Mouse (Mus musculus) heart, postnatal 10 days (tissue): Measurements from ENCODE around the gene Notch2. TPM values are rescaled to one million over a fixed set of nuclear protein-coding genes. Genes with fewer than 3 reads are reported as not detected.

Source experiments
- DNase-seq, 2 experiments: peaks; one replicate each; pipeline ENCODE4 v3.0.0; 2021
- intact Hi-C: fragments of 180-260 bp; cut with DNase I; formaldehyde crosslinking; loops from one replicate; pipeline ENCODE4 v1.15.1; 2025
- total RNA-seq, 2 experiments: library from RNA; stranded (reverse); gene quantifications; 2 replicates each; pipeline ENCODE4 v1.2.3; 2021

Notch2 gene
- 10 to 100 TPM; 28.2 to 31.0 TPM for total RNA-seq

DNA sequence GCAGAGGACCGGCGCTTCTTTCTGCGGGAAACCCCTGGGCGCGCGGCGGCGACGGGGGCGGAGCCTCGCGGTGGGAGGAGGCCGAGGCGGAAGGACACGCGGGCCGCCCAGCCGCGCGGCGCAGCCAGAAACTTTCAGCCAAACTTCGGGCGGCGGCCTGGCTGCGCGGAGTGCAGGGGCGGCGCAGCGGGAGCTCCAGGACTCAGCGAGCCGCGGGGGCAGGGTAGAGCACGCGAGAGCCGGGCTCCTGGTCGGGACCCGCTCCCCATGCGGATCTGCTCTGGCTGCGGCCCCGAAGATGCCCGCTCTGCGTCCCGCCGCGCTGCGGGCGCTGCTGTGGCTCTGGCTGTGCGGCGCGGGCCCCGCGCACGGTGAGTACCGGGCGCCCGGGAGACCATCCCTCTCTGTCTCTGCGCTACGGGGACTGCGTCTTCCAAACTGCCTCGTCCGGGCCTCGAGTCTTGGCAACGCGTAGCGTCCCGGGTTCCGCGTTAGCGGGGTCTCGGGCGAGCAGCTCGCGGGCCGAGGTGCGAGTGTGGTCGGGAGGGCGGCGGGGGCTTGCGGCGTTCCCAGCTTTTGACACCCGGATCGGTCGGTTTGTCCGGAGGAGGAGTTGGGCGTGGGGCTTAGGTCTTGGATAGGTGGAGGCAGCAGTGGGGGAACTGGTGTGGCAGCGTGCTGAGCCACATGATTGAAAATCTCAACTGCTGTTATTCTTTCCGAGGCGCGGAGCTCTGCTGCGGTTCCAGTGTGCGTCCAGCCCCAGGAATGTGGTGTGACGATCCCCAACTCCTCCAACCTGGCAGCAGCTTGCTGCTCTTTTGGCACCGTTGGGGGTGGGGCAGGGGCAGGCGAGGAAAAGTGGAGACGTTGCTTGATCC is at the start of gene Notch2:
Notch2 (plus strand) TSS at position 127 of the 881 bp plus-strand sequence.
- peak; percentile 97 for DNase-seq
- intact Hi-C loops, result loop anchor here (2.0 to 10.0 kb wide), 4 partner anchors 59 to 329 kb away; no protein-coding TSS in a partner anchor

DNA sequence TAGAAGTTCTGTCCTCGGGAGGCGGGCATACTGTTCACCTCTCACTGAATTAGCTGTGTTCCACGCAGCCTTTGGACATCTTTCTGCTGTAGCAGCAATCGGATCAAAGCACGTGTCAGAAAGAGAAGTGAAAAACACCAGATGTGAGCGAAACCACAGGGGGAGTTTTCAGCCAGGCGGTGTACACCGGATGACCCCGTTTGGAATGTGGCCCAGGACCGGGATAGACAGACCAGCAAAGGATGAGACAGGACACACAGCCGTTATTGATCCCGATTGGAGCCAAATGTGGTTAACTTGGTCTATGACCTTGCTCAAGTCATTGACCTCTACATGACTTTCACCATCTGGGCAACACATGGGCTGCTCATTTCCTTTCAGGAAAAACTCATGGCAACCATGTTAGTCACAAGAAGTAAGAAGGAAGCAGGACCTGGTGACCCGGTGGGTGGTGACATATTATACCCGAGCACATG is 48.4 kb upstream of the Notch2 start:
- peak; percentile 35 to 52 for DNase-seq
- intact Hi-C loops, result no loop called here

DNA sequence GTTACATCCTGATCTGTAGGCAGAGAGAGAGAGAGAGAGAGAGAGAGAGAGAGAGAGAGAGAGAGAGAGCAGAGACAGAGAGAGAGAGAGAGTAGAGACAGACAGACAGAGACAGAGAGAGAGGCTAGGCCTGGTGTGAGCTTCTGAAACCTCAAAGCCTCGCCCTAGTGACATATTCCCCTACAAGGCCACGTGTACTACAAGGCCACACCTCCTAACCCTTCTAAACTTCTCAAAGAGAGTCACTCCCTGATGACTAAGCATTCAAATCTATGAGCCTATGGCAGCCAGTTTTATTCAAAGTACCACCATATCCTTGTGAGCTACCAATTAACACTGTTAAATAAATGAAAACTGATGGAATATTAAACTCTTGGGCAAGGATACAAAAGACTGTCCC is 45.7 kb upstream of the Notch2 start:
- intact Hi-C loops, result no loop called here
- no peak for DNase-seq

DNA sequence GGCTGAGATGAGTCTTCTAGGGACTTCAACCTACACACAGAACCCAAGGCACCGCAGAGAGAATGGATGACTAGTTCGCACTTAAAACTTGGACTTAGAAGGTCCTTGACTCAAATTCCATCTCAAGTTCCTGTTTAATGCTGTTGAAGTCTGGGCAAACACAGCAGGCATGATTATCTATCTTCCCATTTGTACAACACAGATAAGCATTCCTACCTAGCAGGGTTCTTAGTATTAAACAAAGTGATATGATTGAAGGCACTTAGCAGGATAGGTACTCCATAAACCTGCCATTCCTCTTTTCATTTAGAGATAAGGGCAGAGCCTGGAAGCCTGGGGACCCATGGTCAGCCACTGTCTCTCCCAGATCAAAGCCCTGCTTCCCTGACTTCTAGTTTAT is 45.1 kb upstream of the Notch2 start:
- intact Hi-C loops, result no loop called here
- DNase-seq, result no peak

DNA sequence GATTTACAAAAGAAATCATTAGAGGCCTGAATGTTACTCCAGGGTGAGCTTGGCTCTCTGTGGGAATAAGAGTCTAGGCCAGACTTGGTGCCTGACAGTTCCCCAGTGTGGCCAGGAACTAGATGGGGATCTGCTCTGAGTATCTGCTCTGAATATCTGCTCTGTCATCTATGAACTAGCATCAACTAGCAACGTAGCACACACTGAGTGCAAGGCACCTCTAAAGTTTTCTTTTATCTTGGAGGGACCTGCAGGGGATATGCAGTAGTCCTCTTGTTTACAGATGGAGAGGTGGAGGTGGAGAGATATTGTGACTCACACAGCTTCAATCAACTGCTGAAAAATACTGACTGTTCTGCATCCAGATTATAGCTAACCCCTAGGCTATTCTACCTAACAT is 44.3 kb upstream of the Notch2 start:
- DNase-seq, result no peak
- intact Hi-C loops, result no loop called here

DNA sequence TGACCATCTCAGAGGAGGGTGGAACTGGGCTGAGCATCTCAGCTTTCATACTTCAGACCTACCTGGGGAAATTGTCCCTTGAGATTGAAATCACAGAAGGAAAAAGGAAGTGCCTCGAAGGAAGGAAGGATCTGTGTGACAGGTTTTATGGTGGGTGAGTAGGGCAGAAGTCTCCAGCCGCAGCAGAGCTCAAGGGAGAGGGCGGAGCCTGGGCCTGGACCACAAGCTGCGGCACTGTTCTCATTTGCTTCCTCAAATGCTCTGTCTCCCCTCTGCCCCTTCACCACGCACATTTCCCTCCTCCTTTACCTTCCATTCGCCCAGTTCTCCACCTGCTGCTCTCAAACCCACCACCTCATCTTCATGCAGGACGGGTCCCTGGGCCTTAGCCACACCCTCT is 42.2 kb upstream of the Notch2 start:
- intact Hi-C loops, result no loop called here
- DNase-seq, result no peak

DNA sequence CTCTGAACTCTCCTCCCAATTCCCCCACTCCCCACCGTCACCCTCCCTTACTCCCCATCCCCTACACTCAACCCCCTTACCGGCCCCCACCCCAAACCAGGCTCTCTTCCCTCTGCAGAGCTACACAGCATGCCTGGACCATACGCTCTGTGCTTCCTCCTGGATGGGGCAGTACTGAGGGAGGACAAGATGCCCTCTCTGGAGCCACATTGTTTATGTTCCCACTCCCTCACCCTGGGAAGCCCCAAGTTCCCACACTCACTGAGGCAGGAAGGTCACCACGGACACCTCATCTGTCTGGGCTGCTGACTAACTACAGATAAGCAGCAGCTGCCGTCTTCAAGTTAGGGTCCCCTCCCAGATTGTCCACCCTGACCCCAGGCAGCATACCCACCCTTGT is 41.1 kb upstream of the Notch2 start:
- intact Hi-C loops, result no loop called here

DNA sequence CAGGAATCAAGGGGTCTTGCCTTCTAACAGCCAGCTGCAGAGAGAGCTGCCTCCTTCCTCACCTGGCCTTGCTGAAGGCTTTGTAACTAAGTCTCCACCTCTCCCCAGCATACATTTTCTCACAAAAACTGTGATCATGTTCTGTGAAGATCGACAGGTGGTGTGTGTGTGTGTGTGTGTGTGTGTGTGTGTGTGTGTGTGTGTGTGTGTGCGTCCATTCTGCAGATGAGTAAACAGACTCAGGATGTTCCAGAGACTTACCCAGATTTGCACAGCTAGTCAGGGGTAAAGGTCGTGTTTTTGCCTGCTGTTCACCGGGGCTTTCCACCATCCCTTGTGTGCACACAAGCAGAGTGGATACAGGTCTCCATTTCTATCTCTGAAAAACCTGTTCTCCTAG is 40.6 kb upstream of the Notch2 start:
- DNase-seq, result no peak

More for the DNA sequence above, 41.1 kb upstream of the Notch2 start:
- no peak for DNase-seq

DNA sequence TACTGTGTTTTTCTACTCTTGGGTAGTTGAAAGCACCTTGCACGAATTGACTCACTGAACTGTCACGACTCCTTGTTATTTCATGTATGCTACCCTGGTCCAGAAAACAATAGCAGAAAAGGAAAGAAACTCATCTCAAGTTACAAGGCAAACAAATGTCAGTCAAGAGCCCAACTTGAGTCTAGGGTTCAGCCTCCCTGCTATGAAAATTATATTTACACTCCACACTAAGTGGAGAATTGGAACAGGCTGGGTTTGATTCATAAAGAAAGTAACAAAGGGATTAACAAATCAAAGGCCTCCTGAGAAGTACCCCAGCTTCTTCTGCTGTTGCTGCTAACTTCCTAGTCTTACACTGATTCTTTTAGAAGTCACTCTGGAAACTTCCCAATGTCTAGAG is 40.0 kb upstream of the Notch2 start:
- no peak for DNase-seq
- intact Hi-C loops, result no loop called here

More for the DNA sequence above, 40.6 kb upstream of the Notch2 start:
- intact Hi-C loops, result no loop called here

DNA sequence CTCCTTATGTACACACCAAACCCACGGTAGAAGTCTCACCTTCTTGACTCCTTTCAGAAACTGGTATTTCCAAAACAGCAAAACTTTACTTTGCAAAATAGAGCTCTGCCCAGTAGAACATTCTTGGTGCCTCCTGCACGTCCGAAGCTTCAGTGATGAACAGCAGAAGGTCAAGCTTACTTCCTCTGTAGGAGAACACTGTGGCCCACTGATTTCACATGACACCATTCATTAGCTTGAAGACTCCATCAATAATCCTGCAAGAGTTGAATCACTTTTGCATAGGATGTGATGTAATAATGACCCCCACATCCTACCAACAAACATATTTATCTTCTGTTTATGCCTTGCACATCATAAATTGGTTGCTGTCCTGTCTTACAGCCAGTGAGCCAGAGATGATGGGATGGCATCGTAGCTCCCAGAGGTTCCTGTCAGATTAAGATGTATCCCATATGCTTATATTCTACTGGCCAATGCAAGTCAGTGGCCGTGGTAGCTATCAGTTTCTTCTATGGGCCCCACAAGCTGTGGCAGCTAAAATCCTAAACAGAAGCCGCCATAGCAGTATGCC is 39.0 kb upstream of the Notch2 start:
- intact Hi-C loops, result no loop called here
- DNase-seq, result no peak

DNA sequence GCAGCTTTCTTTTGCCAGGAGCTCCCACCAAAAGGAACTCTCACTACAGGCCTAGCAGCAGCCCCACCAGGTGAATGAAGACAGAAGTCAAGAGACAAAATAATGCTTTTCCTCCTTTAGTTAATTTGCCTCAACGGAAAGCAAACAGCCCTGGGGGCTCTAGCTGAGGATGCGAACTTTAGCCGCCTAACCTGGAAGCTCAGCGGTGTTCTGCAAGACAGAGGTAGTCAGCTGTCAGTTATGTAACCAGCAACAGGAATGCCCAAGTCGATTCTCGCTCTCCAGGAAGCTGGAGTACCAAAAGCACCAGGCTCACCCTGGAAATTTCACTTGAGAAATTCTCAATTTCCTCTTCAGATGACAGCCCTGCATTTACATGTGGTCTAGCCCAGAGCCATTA is 36.6 kb upstream of the Notch2 start:
- intact Hi-C loops, result no loop called here
- no peak for DNase-seq

DNA sequence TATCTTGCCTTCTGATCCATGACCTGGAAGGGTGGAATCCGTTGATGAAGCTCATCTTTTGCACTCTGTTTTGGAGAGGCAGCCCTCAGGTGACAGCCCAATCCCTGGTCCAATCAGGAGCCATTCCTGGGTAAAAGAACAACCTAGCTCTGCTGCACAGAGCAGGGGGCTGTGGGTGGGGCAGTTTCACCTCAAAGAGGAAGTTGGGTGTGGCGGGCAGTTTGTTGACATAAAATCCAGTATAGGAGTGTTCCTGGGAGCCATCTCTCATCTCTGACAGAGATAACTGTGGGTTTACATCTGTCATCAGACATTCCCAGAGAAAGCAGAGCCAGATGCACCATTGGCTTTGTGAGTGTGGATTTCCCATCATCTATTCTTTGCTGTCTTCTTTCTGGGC is 34.6 kb upstream of the Notch2 start:
- DNase-seq, result no peak
- intact Hi-C loops, result no loop called here

DNA sequence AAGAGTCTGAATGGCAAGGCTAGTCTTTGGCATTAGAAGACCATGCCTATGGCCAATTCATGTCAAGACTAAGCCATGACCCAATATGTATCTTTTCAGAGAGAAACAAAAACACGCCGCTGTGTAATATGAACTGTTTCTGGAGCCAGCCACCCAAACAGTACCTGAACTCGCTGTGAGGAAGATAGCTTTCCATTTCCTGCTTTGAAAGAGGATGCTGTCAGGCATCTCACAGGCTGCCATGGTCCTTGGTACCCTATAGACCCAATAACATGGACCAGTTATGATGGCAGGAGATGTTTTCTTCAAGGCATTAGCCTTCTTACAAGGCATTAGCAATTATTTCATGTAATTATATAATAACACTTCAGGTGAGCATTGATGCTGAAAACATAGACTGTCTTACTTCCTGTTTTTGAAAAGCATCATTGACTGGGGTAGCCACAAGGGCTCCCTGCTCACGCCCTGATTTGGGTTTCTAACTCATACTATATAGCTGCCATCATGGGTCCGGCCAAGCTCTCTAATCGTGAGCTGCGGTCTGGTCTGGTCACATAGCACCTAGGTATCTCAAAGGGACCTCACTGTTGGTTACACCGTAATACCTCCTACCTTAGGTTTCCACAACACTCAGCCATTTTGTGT is 32.5 kb upstream of the Notch2 start:
- DNase-seq, result no peak
- intact Hi-C loops, result no loop called here

DNA sequence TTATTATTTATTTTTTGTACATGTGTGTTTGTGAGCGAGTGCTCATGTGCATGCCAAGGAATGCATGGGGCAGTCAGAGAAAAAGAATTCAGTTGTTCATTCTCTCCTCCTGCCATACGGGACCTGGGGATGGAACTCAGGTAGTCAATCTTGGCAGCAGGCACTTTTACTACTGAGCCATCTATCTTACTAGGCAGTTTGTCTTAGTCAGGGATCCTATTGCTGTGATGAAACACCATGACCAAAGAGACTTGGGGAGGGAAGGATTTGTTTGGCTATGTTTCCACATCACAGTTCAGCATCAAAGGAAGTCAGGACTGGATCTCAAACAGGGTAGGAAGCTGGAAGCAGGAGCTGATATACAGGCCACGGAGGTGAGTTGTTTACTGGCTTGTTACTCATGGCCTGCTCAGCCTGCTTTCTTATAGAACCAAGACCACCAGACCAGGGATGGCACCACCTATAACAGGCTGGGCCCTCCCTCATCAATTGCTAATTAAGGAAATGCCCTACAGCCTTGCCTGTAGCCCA is 31.9 kb upstream of the Notch2 start:
- DNase-seq, result no peak
- intact Hi-C loops, result no loop called here

DNA sequence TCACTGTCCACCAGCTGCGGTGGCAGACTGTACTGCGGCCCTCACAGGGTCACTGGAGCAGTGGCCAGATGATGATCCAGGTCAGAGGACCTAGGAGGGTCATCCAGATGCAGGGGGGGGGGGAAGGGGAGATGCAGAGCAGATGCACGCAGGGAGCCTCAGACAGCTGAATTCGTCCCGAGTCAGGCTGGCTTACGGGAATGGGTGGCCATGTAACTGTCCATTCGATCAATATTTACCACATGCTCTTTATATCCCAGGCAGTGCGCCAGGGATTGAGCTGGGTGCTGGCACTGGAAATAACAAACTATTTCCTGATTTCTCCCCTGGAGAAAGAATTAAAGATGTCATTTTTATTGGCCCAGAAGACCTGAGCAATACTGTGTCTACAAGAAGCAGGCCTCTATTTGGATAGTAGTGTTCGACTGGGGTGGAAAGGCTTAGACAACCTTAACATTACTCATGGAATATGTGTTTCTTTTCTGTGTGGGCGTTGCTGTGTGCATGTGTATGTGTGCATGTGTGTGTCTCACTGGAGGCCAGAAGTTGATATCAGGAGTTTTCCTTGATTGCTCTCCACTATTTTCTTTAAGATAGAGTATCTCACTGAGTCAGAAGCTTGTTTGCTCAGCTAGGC is 28.3 kb upstream of the Notch2 start:
- intact Hi-C loops, result no loop called here
- no peak for DNase-seq

DNA sequence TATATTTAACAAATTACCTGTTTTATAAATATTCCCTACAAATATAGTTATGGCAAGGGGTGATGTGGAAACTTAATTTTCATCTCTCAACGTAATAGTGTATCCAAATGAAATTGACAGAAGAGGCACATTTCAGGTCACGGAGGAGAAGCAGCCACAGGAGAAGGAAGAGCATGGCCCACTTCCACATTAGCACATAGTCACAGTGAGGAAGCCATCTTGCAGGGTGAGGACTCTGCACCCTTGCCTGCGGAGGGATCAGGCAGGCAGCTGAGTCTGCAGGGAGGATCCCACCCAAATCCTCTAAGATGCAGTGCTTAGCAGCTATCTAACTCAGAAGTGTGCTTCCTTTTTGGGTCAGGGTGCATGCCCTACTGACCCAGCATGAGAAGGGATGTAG is 27.6 kb upstream of the Notch2 start:
- intact Hi-C loops, result no loop called here
- no peak for DNase-seq

DNA sequence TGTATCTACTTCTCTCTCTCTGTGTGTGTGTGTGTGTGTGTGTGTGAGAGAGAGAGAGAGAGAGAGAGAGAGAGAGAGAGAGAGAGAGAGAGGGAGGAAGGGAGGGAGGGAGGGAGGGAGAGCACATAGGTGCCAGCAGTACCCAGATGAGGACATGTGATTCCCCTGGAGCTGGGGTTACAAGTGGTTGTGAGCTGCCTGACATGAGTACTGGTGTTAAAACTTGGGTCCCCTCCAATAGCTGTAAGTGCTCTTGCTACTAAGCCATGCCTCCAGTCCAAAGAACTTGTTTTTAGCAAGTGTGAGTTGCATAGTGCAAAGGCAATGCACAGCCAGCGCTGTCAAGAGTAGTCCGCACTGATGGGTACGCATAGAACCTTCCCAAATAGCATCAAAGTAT is 26.2 kb upstream of the Notch2 start:
- DNase-seq, result no peak
- intact Hi-C loops, result no loop called here

DNA sequence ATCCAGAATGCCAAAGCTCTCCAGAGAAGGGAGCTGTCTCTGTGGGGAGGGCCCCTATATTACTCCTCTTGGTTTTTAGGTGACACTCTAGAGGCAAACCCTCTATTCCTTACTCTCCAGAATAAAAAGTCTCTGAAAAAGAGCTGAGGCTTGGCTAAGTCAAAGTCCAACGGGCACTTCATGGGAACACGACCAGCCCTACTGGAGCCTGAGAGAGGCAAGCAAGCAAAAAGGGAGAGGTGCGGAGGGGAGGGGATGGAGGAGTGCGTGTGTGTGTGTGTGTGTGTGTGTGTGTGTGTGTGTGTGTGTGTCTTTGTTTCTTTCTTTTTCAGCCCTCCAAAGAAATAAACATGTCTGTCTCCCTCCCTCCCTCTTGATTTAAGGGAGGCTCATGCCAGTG is 24.6 kb upstream of the Notch2 start:
- no peak for DNase-seq
- intact Hi-C loops, result no loop called here

DNA sequence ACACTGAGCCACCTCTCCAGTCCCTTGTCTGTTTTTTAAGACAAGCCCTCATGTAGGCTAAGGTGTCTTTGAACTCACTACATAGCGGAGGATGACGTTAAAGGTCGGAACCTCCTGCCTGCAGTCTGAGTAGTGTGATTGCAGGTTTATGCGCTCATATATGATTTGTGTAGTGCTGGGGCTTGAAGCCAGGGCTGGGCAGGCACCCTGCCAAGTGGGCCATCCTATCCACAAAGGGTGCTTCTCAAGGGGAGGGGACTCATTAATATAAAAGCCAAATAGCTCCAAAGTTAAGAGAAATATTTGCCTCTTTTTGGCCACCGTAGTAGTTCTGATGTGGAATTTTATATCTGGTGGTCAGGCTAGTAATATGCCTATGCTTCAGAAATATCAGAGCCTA is 22.8 kb upstream of the Notch2 start:
- DNase-seq, result peak in 1 of 2 experiments; percentile 21
- intact Hi-C loops, result no loop called here

DNA sequence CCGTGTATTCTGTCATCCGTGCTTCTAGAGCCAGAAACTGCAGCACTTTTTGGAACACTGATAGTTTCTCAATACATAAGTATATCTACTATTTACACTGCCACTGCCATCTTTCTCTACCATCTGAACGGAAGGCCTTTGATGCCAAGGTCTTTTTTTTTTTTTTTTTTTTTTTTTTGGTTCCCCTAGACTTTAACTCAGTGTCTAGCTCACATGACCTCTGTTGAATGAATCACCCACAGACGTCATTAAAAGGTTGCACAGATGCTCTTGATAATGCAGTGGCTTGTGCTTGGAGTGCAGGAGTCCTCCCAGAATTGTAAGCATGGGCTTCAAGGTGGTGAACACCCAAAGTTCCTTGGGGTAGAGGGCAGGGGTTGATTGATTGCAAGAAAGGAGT is 21.0 kb upstream of the Notch2 start:
- intact Hi-C loops, result no loop called here

DNA sequence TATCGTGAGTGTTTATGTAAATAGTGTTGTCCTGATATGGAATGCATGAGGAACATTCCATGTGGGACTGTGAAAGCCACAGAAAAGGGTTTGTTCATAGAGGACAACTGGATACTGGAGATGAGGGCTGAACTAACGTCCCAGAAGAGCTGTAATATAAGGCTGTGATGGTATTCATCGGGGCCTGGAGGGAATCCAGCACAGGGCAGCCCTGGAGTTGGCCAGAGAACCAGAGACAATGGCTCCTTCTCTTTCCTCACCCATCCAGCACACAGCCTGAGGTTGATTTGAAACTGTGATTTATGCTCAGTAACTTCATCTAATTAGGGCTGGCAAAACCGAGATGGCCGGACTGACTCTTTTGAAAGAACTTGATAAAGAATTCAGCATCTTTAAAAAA is 20.1 kb upstream of the Notch2 start:
- DNase-seq, result no peak
- intact Hi-C loops, result no loop called here

More for the DNA sequence above, 21.0 kb upstream of the Notch2 start:
- DNase-seq, result no peak
